Mouse (Mus musculus): ENCODE results near the gene Gpr155. TPM values are rescaled to one million over a fixed set of nuclear protein-coding genes. Genes with fewer than 3 reads are reported as not detected.

Gpr155 gene
- polyA plus RNA-seq, 1 experiment from 2014 or later = 8.1 TPM

DNA sequence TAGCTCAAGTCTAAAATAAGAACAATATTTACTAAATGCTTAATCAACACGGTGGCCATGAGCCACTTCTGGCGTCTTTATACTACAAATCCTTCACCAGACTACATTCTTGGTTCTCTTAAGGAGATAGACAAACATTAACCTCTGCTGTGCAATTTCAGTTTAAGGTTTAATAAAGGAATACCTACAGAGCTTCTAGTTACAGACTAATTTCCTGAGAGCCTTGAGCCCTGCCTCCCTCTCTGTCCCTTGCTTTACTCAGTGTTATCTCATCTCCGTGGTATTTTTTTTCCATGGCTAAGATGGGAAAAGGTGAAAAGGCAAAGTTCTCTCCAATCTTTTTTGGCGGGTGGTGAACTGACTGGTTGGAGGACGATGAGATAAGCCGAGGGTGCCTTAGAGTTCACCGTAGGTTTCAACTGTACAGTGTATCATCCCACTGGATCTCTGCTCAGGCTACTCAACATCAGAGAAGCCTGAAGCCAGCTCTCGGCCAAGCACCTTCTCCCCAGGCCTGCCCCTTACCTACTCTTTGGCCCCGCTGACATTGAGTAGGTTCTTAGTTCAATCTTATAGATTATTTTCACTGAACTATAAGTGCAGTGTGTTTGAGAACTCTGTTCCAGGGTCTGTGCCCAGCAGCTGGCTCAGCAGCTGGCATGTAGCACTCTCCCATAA is 5.9 kb downstream of the Gpr155 start:
- H3K4me2 ChIP-seq (replicated peaks; ENCODE audit: low read depth, low read length) = peak overlapping the region; percentile 19; the same call in 1 of the 2 replicates

DNA sequence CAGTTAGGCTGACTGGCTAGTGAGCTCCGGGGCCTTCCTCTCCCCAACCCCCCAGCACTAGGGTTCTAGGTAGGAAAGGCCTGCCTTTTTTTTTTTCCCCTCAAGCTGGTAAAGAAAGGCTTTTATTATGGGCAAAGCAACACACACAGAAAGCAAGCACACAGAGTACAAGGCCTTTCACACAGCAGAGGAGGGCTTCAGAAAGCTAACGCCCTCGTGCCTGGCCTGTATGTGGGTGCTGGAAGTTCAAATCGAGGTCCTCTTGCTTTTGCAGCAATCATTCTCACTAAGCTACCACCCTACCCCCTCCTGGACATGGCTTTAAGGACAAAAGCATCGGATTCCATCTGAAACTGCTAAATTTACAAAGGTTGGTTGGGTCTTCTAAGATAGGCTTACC is 6.7 kb downstream of the Gpr155 start:
- no peak for DNase-seq (ENCODE audit: low spot score)
- H3K4me2 ChIP-seq (replicated peaks; ENCODE audit: low read depth, low read length) = no peak overlapping the region
- H3K27me3 ChIP-seq (replicated peaks; ENCODE audit: insufficient read depth, low read length) = no peaks in the 10 kb centered on the region
- 46% methylated on average over 5 of the region's 5 CpGs for WGBS
- no peaks in the 10 kb centered on the region for H3K9me3 ChIP-seq (ENCODE audit: low read length)
- no peaks in the 10 kb centered on the region for H3K4me1 ChIP-seq (ENCODE audit: insufficient read depth, low read depth, low read length)
- no peak overlapping the region for H3K27ac ChIP-seq (ENCODE audit: low read length)
- ATAC-seq = no peak
- no peak overlapping the region for H3K9ac ChIP-seq (replicated peaks; ENCODE audit: low read depth)
- no peak overlapping the region for H3K4me3 ChIP-seq (ENCODE audit: low read depth, low read length)
- no peak for TF ChIP-seq EP300 (IDR thresholded peaks at IDR 0.05)
- no peak for TF ChIP-seq CTCF (IDR thresholded peaks at IDR 0.05)
- no peaks in the 10 kb centered on the region for H3K36me3 ChIP-seq (ENCODE audit: insufficient read depth, low read length)

More for the DNA sequence above, 5.9 kb downstream of the Gpr155 start:
- ATAC-seq (peak; percentile 47; the same call in 1 of the 2 replicates), DNase-seq (ENCODE audit: low spot score) (peak; percentile 34)
- H3K9me3 ChIP-seq (ENCODE audit: low read length) = no peaks in the 10 kb centered on the region
- WGBS = 42% methylated on average over 9 of the region's 9 CpGs
- no peak overlapping the region for H3K4me3 ChIP-seq (ENCODE audit: low read depth, low read length)
- H3K36me3 ChIP-seq (ENCODE audit: insufficient read depth, low read length) = no peaks in the 10 kb centered on the region
- no peaks in the 10 kb centered on the region for H3K27me3 ChIP-seq (replicated peaks; ENCODE audit: insufficient read depth, low read length)
- peak overlapping the region; percentile 55 for H3K27ac ChIP-seq (ENCODE audit: low read length)
- H3K4me1 ChIP-seq (ENCODE audit: insufficient read depth, low read depth, low read length) = no peaks in the 10 kb centered on the region
- H3K9ac ChIP-seq (replicated peaks; ENCODE audit: low read depth) = no peak overlapping the region
- TF ChIP-seq EP300 (IDR thresholded peaks at IDR 0.05) (no peak), CTCF (IDR thresholded peaks at IDR 0.05) (no peak)

DNA sequence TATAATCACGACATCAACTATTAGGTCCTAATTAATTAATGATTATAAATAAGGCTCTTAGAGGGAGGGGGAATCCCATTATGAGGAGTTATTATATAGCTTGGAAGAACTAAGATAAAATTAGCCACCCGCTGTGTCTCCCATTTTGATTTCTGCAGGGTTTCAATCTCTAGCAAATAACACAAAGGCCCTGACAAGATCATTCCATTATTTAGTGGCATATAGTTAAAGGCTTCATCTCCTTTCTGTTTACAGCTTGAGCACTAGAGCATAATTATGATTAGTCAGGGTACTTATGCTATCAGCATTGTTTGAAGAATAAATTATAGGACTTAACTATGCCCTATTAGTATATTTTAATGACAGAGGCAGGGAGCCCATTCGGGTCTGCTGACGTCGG is 8.0 kb downstream of the Gpr155 start:
- Histone ChIP-seq H3K4me1 (ENCODE audit: insufficient read depth, low read depth, low read length) (no peaks in the 10 kb centered on the region), H3K4me2 (replicated peaks; ENCODE audit: low read depth, low read length) (no peak overlapping the region), H3K27me3 (replicated peaks; ENCODE audit: insufficient read depth, low read length) (no peaks in the 10 kb centered on the region), H3K36me3 (ENCODE audit: insufficient read depth, low read length) (no peaks in the 10 kb centered on the region), H3K9me3 (ENCODE audit: low read length) (no peaks in the 10 kb centered on the region), H3K9ac (replicated peaks; ENCODE audit: low read depth) (no peak overlapping the region), H3K4me3 (ENCODE audit: low read depth, low read length) (no peak overlapping the region), H3K27ac (ENCODE audit: low read length) (no peak overlapping the region)
- TF ChIP-seq EP300 (IDR thresholded peaks at IDR 0.05) = no peak
- no peak for TF ChIP-seq CTCF (IDR thresholded peaks at IDR 0.05)
- WGBS = 89% methylated on average over 5 of the region's 5 CpGs
- DNase-seq (ENCODE audit: low spot score) = no peak
- no peak for ATAC-seq

DNA sequence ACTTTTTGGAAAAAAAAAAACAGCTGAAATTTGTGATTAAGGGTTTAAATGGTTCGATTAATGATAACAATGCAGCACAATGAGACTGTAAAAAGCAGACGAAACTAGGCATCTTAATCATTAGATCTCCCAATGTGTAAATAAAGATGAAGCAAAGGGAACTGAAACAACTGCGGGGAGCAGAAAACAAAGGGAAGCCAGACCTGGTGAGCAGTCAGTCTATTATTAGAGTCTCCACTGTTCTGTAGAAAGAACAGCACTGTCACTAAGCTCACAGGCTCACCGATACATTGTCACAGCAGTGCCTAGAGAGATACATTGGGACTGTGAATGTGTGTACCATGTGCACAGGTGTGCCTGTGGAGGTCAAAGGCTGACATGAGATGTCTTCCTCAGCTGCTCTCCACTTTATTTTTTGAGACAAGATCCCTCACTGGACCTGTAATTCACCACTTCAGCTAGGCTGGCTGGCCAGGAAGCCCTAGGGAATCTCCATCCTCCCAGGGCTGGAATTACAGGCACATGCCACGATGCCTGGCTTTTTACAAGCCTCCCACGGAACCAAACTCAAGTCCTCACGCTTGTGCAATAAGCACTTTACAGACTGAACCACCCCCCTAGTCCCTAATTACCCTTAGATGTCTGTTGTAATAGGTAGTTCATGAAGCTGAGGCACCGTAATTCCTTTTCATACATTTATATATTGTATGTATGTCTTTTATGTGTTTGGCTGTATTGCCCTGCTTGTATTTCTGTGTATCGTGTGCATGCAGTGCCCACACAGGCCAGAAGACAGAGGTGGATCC is 14.6 kb downstream of the Gpr155 start:
- DNase-seq (ENCODE audit: low spot score) = peak; percentile 22
- 62% methylated on average over 9 of the region's 9 CpGs for WGBS
- H3K27ac ChIP-seq (ENCODE audit: low read length) = no peak overlapping the region

DNA sequence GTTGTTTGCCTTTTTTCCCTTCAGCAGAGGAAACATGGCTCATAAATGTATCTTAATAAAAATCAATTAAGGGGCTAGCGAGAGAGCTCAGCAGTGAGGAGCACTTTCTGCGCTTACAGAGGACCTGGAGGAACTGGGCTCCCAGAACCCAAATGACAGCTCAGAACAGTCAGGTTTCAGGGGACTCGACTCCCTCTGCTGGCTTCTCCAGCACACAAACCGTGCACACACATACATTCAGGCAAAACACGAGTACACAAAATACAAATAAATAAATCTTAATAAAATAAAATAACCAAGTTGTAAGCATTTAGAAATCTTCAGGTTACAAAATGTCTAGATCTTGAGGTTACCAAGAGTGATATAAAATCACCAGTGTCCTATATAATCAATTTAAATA is 22.9 kb downstream of the Gpr155 start:
- ATAC-seq (no peak), DNase-seq (ENCODE audit: low spot score) (no peak)
- Histone ChIP-seq H3K9ac (replicated peaks; ENCODE audit: low read depth) (no peak overlapping the region), H3K27me3 (replicated peaks; ENCODE audit: insufficient read depth, low read length) (no peaks in the 10 kb centered on the region), H3K27ac (ENCODE audit: low read length) (no peak overlapping the region), H3K4me1 (ENCODE audit: insufficient read depth, low read depth, low read length) (no peaks in the 10 kb centered on the region), H3K9me3 (ENCODE audit: low read length) (no peaks in the 10 kb centered on the region), H3K36me3 (ENCODE audit: insufficient read depth, low read length) (no peaks in the 10 kb centered on the region), H3K4me3 (ENCODE audit: low read depth, low read length) (no peak overlapping the region), H3K4me2 (replicated peaks; ENCODE audit: low read depth, low read length) (no peak overlapping the region)
- TF ChIP-seq EP300 (IDR thresholded peaks at IDR 0.05) = no peak
- TF ChIP-seq CTCF (IDR thresholded peaks at IDR 0.05) = peak; percentile 43
- WGBS = 77% methylated on average over 5 of the region's 5 CpGs

More for the DNA sequence above, 14.6 kb downstream of the Gpr155 start:
- ATAC-seq = peak; percentile 19; the same call in 1 of the 2 replicates
- Histone ChIP-seq H3K9ac (replicated peaks; ENCODE audit: low read depth) (no peak overlapping the region), H3K9me3 (ENCODE audit: low read length) (no peaks in the 10 kb centered on the region), H3K36me3 (ENCODE audit: insufficient read depth, low read length) (no peaks in the 10 kb centered on the region), H3K4me3 (ENCODE audit: low read depth, low read length) (no peak overlapping the region), H3K4me1 (ENCODE audit: insufficient read depth, low read depth, low read length) (no peaks in the 10 kb centered on the region), H3K4me2 (replicated peaks; ENCODE audit: low read depth, low read length) (no peak overlapping the region), H3K27me3 (replicated peaks; ENCODE audit: insufficient read depth, low read length) (no peaks in the 10 kb centered on the region)
- TF ChIP-seq CTCF (IDR thresholded peaks at IDR 0.05) (no peak), EP300 (IDR thresholded peaks at IDR 0.05) (no peak)

DNA sequence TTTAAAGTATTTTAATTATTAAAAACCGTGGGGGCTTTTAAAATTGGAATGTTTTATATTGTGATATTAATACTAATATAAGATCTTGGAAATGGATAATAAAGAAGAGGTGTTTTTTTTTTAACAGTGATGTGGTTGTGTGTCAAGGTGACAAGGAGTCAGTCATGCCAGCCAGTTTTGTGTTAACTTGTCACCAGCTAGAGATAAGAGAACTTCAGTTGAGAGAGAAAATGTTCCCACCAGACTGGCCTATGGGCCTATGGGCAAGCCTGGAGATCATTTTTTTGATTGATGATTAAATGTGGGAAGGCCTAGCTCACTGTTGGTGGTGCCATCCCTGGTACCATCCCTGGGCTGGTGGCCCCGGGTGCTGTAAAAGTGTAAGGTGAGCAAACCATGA is 25.8 kb downstream of the Gpr155 start:
- WGBS = 82% methylated on average over 2 of the region's 2 CpGs
- no peaks in the 10 kb centered on the region for H3K9me3 ChIP-seq (ENCODE audit: low read length)
- DNase-seq (ENCODE audit: low spot score) (no peak), ATAC-seq (no peak)
- H3K4me1 ChIP-seq (ENCODE audit: insufficient read depth, low read depth, low read length) = no peaks in the 10 kb centered on the region
- H3K4me2 ChIP-seq (replicated peaks; ENCODE audit: low read depth, low read length) = no peak overlapping the region
- no peak overlapping the region for H3K27ac ChIP-seq (ENCODE audit: low read length)
- no peaks in the 10 kb centered on the region for H3K27me3 ChIP-seq (replicated peaks; ENCODE audit: insufficient read depth, low read length)
- H3K36me3 ChIP-seq (ENCODE audit: insufficient read depth, low read length) = no peaks in the 10 kb centered on the region
- no peak overlapping the region for H3K9ac ChIP-seq (replicated peaks; ENCODE audit: low read depth)
- no peak overlapping the region for H3K4me3 ChIP-seq (ENCODE audit: low read depth, low read length)
- TF ChIP-seq CTCF (IDR thresholded peaks at IDR 0.05) (no peak), EP300 (IDR thresholded peaks at IDR 0.05) (no peak)

Data from lung, postnatal 0 days (tissue).